Mouse (Mus musculus): ENCODE measurements around the gene Trhr2. TPM values are rescaled to one million over a fixed set of nuclear protein-coding genes. Genes with fewer than 3 reads are reported as not detected.
"Not testable (repeated sequence)": the region's sequence is repeated elsewhere in the genome, so short reads cannot be mapped to it uniquely, and the experiment has no call there.

Trhr2 gene
- polyA plus RNA-seq, 1 experiment from 2014 or later = not detected

DNA sequence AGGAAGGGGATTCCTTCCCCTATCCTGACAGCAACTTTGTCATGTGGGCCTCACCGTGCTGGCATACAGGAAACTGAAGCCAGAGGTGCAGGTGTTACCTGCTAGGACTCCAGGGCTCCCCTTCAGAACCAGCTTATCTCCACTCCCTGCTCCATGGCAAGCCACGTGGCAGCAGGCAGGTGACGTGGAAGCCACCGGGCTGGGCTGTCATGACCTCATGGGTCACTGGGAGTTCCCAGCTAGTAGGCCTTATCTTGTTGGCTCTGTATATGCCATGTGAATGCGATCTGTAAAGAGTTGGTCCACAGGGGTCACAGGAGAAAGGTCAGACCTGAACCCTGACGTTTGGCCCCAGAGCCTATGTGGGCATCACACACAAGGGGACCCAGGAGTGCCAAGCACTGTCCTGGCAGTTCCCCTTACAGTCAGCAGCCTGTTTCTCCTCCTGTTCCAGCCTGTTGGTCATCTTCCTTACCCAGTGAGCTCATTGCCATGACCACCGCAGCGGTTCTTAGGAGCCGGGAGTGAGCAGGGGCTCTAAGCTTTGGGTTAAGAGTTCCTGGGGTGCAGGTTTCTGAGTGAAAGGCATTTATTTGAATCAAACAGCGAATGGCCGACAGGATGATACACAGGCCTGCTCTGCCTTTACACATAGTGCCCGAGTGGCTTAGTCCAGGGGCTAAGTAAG lies 30.0 kb downstream of the Trhr2 start:
- H3K4me3 ChIP-seq (ENCODE audit: low read depth, low read length) = no peak overlapping the region
- H3K4me2 ChIP-seq = peak overlapping the region; percentile 36; the same call in 1 of the 2 replicates
- DNase-seq (ENCODE audit: low spot score) (peak; percentile 53), ATAC-seq (replicated peaks; ENCODE audit: low FRiP score) (peak; percentile 27)
- peaks cover 2% of the 10 kb centered on the region; the same call in 1 of the 2 replicates for H3K9me3 ChIP-seq (ENCODE audit: control insufficient read depth, low read length)
- H3K27ac ChIP-seq (ENCODE audit: low read depth, low read length) = peak overlapping the region; percentile 85
- H3K36me3 ChIP-seq (ENCODE audit: control insufficient read depth, insufficient read depth, low read length) = peaks cover 67% of the 10 kb centered on the region
- peaks cover 4% of the 10 kb centered on the region; the same call in 1 of the 2 replicates for H3K27me3 ChIP-seq (replicated peaks; ENCODE audit: control insufficient read depth, insufficient read depth, low read length)
- 57% methylated on average over 12 of the region's 12 CpGs for WGBS
- peak overlapping the region; percentile 28 for H3K9ac ChIP-seq (ENCODE audit: low read depth, low read length)
- peaks cover 68% of the 10 kb centered on the region for H3K4me1 ChIP-seq (replicated peaks; ENCODE audit: control insufficient read depth, insufficient read depth, low read length)

DNA sequence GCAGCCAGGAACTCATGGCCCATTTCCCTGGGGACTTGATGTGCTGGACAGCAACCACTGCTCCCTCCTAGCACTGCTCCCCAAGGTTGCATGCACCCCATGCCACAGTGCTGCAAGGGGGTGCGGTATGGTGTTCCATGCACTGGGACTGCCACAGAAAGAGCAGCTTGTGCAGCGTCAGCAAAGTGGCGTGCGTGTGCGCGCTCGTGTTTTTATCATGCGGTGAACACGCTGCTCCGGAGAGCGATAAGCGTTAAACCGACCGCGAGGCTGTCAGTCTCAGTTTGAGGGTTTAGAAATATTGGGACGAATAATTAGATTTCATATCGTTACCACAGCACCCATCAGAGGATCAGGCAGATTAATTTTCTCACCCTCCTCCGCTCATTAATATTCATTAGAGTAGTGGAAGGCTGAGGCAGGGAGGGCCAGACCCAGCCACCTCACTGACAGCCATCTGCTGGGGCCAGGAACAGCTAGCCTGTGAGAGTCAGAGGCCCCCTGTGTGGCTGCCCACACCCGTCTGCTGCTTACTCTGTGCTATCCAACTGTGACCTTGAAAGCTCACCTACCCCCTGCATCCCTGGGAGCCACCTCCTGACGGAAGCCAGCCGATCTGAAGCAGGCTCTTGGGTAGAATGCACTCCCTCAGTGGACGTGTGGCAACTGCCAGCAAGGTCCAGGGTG lies 30.9 kb downstream of the Trhr2 start:
- Histone ChIP-seq H3K4me3 (ENCODE audit: low read depth, low read length) (no peak overlapping the region), H3K36me3 (ENCODE audit: control insufficient read depth, insufficient read depth, low read length) (peaks cover 64% of the 10 kb centered on the region), H3K27ac (ENCODE audit: low read depth, low read length) (peak overlapping the region; percentile 85), H3K9ac (ENCODE audit: low read depth, low read length) (peak overlapping the region; percentile 54), H3K4me1 (replicated peaks; ENCODE audit: control insufficient read depth, insufficient read depth, low read length) (peaks cover 76% of the 10 kb centered on the region), H3K4me2 (peak overlapping the region; percentile 36), H3K27me3 (replicated peaks; ENCODE audit: control insufficient read depth, insufficient read depth, low read length) (no peaks in the 10 kb centered on the region), H3K9me3 (ENCODE audit: control insufficient read depth, low read length) (no peaks in the 10 kb centered on the region)
- WGBS = 60% methylated on average over 22 of the region's 22 CpGs
- ATAC-seq (replicated peaks; ENCODE audit: low FRiP score) (peak; percentile 18), DNase-seq (ENCODE audit: low spot score) (peak; percentile 38)

DNA sequence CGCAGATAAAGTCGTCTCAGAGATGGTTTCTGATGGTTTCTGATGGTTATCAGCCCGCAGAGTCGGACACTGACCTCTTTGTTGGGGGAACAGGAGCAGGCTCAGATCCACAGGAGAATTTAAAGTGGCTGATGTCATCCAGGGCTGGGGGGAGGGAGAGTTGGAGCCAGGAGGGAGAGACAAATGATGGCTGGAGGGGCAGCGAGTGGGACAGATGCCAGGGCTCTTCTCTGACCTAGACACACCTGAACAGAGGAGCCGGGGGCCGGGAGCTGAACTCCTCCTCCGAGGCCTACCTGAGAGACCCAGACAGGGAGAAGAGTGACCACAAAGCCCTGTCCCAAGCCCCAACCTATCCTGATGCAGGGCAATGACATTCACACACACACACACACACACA lies 31.5 kb downstream of the Trhr2 start:
- no peak overlapping the region for H3K4me3 ChIP-seq (ENCODE audit: low read depth, low read length)
- H3K9ac ChIP-seq (ENCODE audit: low read depth, low read length) = peak overlapping the region; percentile 54
- WGBS = 67% methylated on average over 8 of the region's 8 CpGs
- H3K4me2 ChIP-seq = peak overlapping the region; percentile 36
- ATAC-seq (replicated peaks; ENCODE audit: low FRiP score) (no peak), DNase-seq (ENCODE audit: low spot score) (no peak)
- H3K4me1 ChIP-seq (replicated peaks; ENCODE audit: control insufficient read depth, insufficient read depth, low read length) = peaks cover 82% of the 10 kb centered on the region
- peak overlapping the region; percentile 85 for H3K27ac ChIP-seq (ENCODE audit: low read depth, low read length)
- peaks cover 60% of the 10 kb centered on the region for H3K36me3 ChIP-seq (ENCODE audit: control insufficient read depth, insufficient read depth, low read length)
- H3K9me3 ChIP-seq (ENCODE audit: control insufficient read depth, low read length) = no peaks in the 10 kb centered on the region
- H3K27me3 ChIP-seq (replicated peaks; ENCODE audit: control insufficient read depth, insufficient read depth, low read length) = no peaks in the 10 kb centered on the region

DNA sequence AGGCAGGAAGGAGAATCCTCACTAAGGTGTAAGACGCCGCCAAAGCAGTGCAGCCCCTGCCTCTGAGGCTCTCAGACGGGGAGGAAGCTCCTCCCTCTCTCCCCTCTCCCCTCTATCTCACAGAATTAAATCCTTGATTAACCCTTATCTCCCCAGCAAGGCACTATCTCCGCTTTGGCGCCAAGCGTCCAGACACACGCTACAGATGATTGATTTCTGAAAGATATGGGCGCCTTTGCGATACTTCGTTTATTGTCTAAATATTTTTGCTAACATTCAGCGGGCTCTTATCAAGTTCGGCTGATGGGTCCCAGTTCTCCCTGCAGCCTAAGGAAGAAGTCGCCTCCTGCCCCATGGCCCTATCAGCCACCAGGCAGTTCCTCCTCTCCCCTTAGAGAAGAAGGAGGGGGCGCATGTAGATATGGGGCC lies 34.4 kb downstream of the Trhr2 start:
- Histone ChIP-seq H3K9ac (ENCODE audit: low read depth, low read length) (peak overlapping the region; percentile 51), H3K27me3 (replicated peaks; ENCODE audit: control insufficient read depth, insufficient read depth, low read length) (no peaks in the 10 kb centered on the region), H3K27ac (ENCODE audit: low read depth, low read length) (peak overlapping the region; percentile 97), H3K4me3 (ENCODE audit: low read depth, low read length) (peak overlapping the region; percentile 30), H3K4me1 (replicated peaks; ENCODE audit: control insufficient read depth, insufficient read depth, low read length) (peaks cover 100% of the 10 kb centered on the region), H3K4me2 (peak overlapping the region; percentile 63), H3K9me3 (ENCODE audit: control insufficient read depth, low read length) (no peaks in the 10 kb centered on the region), H3K36me3 (ENCODE audit: control insufficient read depth, insufficient read depth, low read length) (peaks cover 44% of the 10 kb centered on the region)
- DNase-seq (ENCODE audit: low spot score) (no peak), ATAC-seq (replicated peaks; ENCODE audit: low FRiP score) (no peak)
- 13% methylated on average over 14 of the region's 14 CpGs for WGBS

DNA sequence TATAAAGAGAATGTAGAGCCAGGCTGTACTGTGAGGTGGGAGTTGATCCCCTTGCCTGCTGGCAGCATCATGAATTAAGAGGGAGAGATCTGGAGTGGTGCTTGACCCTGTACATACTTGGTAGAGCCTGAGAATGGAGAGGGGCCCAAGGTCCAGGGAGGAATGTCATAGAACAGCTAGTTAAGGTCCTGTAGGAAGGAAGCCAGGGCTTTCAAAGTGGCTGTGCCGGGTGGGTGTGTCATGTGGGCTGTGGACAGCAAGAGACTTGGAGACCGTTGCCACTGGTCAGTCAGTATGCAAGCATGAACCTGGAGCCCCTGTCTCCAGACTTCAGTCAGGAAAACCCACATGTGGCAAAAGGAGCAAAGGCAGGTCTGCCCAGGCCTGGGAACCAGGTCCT lies 35.4 kb downstream of the Trhr2 start:
- Histone ChIP-seq H3K4me3 (ENCODE audit: low read depth, low read length) (peak overlapping the region; percentile 30), H3K9me3 (ENCODE audit: control insufficient read depth, low read length) (no peaks in the 10 kb centered on the region), H3K4me1 (replicated peaks; ENCODE audit: control insufficient read depth, insufficient read depth, low read length) (peaks cover 100% of the 10 kb centered on the region), H3K4me2 (peak overlapping the region; percentile 63), H3K27me3 (replicated peaks; ENCODE audit: control insufficient read depth, insufficient read depth, low read length) (no peaks in the 10 kb centered on the region), H3K36me3 (ENCODE audit: control insufficient read depth, insufficient read depth, low read length) (peaks cover 41% of the 10 kb centered on the region), H3K27ac (ENCODE audit: low read depth, low read length) (peak overlapping the region; percentile 97), H3K9ac (ENCODE audit: low read depth, low read length) (peak overlapping the region; percentile 51)
- DNase-seq (ENCODE audit: low spot score) (no peak), ATAC-seq (replicated peaks; ENCODE audit: low FRiP score) (no peak)
- WGBS = 51% methylated on average over 2 of the region's 2 CpGs

DNA sequence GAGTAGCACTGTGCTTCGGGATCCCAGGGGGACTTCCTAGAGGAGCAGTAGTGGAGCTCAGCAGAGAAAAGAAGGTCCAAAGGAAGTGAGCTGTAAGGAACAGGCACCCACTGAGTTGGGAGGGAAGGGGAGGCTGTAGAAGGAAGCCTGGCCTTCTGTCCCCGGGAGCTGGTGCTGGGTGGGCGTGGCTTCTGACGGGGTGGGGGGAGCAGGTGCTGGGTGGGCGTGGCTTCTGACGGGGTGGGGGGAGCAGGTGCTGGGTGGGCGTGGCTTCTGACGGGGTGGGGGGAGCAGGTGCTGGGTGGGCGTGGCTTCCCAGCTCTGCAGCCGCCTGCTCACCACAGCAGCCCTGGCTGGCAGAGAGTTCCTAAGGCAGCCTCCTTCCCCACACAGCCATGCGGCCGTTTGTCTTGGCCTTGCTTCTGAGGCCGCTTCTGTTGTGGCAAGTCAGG lies 36.6 kb downstream of the Trhr2 start:
- DNase-seq (ENCODE audit: low spot score); H3K9me3 ChIP-seq (ENCODE audit: control insufficient read depth, low read length); H3K27me3 ChIP-seq (replicated peaks; ENCODE audit: control insufficient read depth, insufficient read depth, low read length): not testable (repeated sequence)
- H3K4me1 ChIP-seq (replicated peaks; ENCODE audit: control insufficient read depth, insufficient read depth, low read length) = peaks cover 100% of the 10 kb centered on the region
- 6% methylated on average over 13 of the region's 13 CpGs for WGBS
- H3K4me2 ChIP-seq = peak overlapping the region; percentile 63
- peaks cover 38% of the 10 kb centered on the region for H3K36me3 ChIP-seq (ENCODE audit: control insufficient read depth, insufficient read depth, low read length)
- peak overlapping the region; percentile 97 for H3K27ac ChIP-seq (ENCODE audit: low read depth, low read length)
- ATAC-seq (replicated peaks; ENCODE audit: low FRiP score) = peak; percentile 13; the same call in 1 of the 2 replicates
- peak overlapping the region; percentile 51 for H3K9ac ChIP-seq (ENCODE audit: low read depth, low read length)
- H3K4me3 ChIP-seq (ENCODE audit: low read depth, low read length) = peak overlapping the region; percentile 30

DNA sequence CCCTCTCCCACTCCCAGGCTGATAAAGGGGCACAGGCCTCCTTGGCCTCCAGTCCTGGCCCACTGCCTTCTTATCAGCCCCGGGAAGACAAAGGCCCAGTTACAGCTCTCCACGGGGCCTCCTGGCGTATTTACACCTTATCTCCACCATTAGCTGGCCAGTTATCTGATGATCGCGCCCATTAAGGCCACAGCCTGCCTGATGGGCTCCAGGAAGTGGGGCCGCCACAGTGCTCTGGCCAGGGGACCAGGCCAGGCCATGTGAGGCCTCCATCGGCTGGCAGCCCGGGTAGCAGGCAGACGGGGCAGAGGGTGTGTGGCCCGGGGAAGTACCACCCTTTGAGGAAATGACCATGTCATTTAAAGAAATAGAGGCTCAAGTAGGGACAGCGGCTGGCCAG lies 37.8 kb downstream of the Trhr2 start:
- peaks cover 100% of the 10 kb centered on the region for H3K4me1 ChIP-seq (replicated peaks; ENCODE audit: control insufficient read depth, insufficient read depth, low read length)
- no peak for DNase-seq (ENCODE audit: low spot score)
- H3K9me3 ChIP-seq (ENCODE audit: control insufficient read depth, low read length) = no peaks in the 10 kb centered on the region
- peak overlapping the region; percentile 46 for H3K4me2 ChIP-seq
- H3K27ac ChIP-seq (ENCODE audit: low read depth, low read length) = peak overlapping the region; percentile 97
- no peaks in the 10 kb centered on the region for H3K27me3 ChIP-seq (replicated peaks; ENCODE audit: control insufficient read depth, insufficient read depth, low read length)
- peak overlapping the region; percentile 30; the same call in 1 of the 2 replicates for H3K4me3 ChIP-seq (ENCODE audit: low read depth, low read length)
- peak overlapping the region; percentile 51 for H3K9ac ChIP-seq (ENCODE audit: low read depth, low read length)
- ATAC-seq (replicated peaks; ENCODE audit: low FRiP score) = peak; percentile 23
- H3K36me3 ChIP-seq (ENCODE audit: control insufficient read depth, insufficient read depth, low read length) = peaks cover 34% of the 10 kb centered on the region
- 5% methylated on average over 11 of the region's 11 CpGs for WGBS

DNA sequence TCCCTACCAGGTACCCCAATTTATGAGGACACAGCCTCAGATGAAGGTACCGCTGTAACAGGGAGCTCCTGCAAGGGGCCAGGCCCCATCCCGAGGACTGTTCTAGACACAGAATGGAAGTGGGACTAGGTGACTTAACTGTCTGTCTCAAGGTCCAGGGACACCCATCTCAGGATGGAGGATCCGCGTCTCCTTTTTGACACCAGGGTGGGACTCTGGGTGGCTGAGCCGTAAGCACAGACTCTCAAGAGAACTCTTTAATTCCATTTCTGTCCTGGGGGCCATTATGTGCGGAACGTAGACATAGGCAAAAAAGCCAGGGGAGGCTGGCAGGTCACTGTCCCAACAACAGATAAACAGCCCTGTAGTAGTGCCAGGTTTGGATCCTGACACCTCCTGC lies 38.4 kb downstream of the Trhr2 start:
- Histone ChIP-seq H3K36me3 (ENCODE audit: control insufficient read depth, insufficient read depth, low read length) (peaks cover 33% of the 10 kb centered on the region), H3K9me3 (ENCODE audit: control insufficient read depth, low read length) (no peaks in the 10 kb centered on the region), H3K4me2 (peak overlapping the region; percentile 46), H3K4me3 (ENCODE audit: low read depth, low read length) (peak overlapping the region; percentile 30), H3K27me3 (replicated peaks; ENCODE audit: control insufficient read depth, insufficient read depth, low read length) (no peaks in the 10 kb centered on the region), H3K27ac (ENCODE audit: low read depth, low read length) (peak overlapping the region; percentile 97), H3K9ac (ENCODE audit: low read depth, low read length) (peak overlapping the region; percentile 51), H3K4me1 (replicated peaks; ENCODE audit: control insufficient read depth, insufficient read depth, low read length) (peaks cover 100% of the 10 kb centered on the region)
- ATAC-seq (replicated peaks; ENCODE audit: low FRiP score) (peak; percentile 1; the same call in 1 of the 2 replicates), DNase-seq (ENCODE audit: low spot score) (no peak)
- WGBS = 50% methylated on average over 7 of the region's 7 CpGs

Measured in liver, embryonic 11.5 days (tissue).